Mouse (Mus musculus) hindlimb bud, embryonic 11.5 days (tissue): Measurements from ENCODE around the gene Grik3.

Experiments
- DNase-seq: peaks from one replicate; pipeline ENCODE4 v3.0.0-alpha.2; 2012; ENCODE audit warnings: low read depth, low spot score; ENCODE audit errors: extremely low spot score

Grik3 gene

GRCm38 (mm10) chr4:125543171-125543570 lies 52.7 kb downstream of the Grik3 start:
- DNase-seq: no peak

- no peak for DNase-seq
Measured at GRCm38 (mm10) chr4:125544947-125545767, 54.7 kb downstream of the Grik3 start.

GRCm38 (mm10) chr4:125545768-125546220 lies 55.3 kb downstream of the Grik3 start:
- DNase-seq: no peak

GRCm38 (mm10) chr4:125548190-125548589 lies 57.7 kb downstream of the Grik3 start:
- DNase-seq: no peak

GRCm38 (mm10) chr4:125553754-125554153 lies 63.3 kb downstream of the Grik3 start:
- no peak for DNase-seq

GRCm38 (mm10) chr4:125556405-125557308 lies 66.2 kb downstream of the Grik3 start:
- no peak for DNase-seq

GRCm38 (mm10) chr4:125559564-125559963 lies 69.1 kb downstream of the Grik3 start:
- DNase-seq: no peak

- DNase-seq: no peak
Measured at GRCm38 (mm10) chr4:125560806-125561205, 70.3 kb downstream of the Grik3 start.

- DNase-seq: no peak
Measured at GRCm38 (mm10) chr4:125563579-125563978, 73.1 kb downstream of the Grik3 start.

- no peak for DNase-seq
Measured at GRCm38 (mm10) chr4:125564008-125564710, 73.7 kb downstream of the Grik3 start.

GRCm38 (mm10) chr4:125565711-125566439 lies 75.4 kb downstream of the Grik3 start:
- DNase-seq: no peak

- DNase-seq: no peak
Measured at GRCm38 (mm10) chr4:125568210-125568609, 77.7 kb downstream of the Grik3 start.

- no peak for DNase-seq
Measured at GRCm38 (mm10) chr4:125571651-125572311, 81.3 kb downstream of the Grik3 start.

- DNase-seq: no peak
Measured at GRCm38 (mm10) chr4:125572312-125572663, 81.8 kb downstream of the Grik3 start.

- DNase-seq: no peak
Measured at GRCm38 (mm10) chr4:125573000-125573399, 82.5 kb downstream of the Grik3 start.

GRCm38 (mm10) chr4:125573951-125574675 lies 83.6 kb downstream of the Grik3 start:
- DNase-seq: no peak

GRCm38 (mm10) chr4:125580336-125580735 lies 89.8 kb downstream of the Grik3 start:
- DNase-seq: no peak

- no peak for DNase-seq
Measured at GRCm38 (mm10) chr4:125583272-125583671, 92.8 kb downstream of the Grik3 start.

GRCm38 (mm10) chr4:125583935-125584334 lies 93.4 kb downstream of the Grik3 start:
- DNase-seq: no peak
